Mouse (Mus musculus): ENCODE results near the gene Lrsam1.

Lrsam1 gene

GRCm38 (mm10) chr2:32926330-32927075, 34.9 kb downstream of the Lrsam1 start:
- no peak for DNase-seq (ENCODE audit: low spot score)

- DNase-seq (ENCODE audit: low spot score), result no peak
Observed at GRCm38 (mm10) chr2:32924306-32924844, 37.0 kb downstream of the Lrsam1 start.

- no peak for DNase-seq (ENCODE audit: low spot score)
Observed at GRCm38 (mm10) chr2:32923551-32924250, 37.7 kb downstream of the Lrsam1 start.

DNA sequence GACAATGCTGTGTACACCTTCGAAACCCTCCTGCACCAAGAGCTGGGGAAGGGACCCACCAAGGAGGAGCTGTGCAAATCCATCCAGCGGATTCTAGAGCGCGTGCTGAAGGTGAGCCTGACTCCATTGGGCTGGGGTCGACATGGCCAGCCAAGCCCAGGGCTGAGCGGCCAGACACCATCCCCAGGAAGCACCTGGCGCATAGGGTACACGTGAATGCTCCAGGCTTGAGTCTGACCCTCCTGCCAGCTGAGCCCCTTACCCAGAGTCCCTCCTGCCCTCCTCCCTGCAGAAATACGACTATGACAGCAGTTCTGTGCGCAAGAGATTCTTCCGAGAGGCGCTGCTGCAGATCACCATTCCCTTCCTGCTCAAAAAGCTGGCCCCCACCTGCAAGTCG, 38.9 kb downstream of the Lrsam1 start:
- no peak for DNase-seq (ENCODE audit: low spot score)

DNA sequence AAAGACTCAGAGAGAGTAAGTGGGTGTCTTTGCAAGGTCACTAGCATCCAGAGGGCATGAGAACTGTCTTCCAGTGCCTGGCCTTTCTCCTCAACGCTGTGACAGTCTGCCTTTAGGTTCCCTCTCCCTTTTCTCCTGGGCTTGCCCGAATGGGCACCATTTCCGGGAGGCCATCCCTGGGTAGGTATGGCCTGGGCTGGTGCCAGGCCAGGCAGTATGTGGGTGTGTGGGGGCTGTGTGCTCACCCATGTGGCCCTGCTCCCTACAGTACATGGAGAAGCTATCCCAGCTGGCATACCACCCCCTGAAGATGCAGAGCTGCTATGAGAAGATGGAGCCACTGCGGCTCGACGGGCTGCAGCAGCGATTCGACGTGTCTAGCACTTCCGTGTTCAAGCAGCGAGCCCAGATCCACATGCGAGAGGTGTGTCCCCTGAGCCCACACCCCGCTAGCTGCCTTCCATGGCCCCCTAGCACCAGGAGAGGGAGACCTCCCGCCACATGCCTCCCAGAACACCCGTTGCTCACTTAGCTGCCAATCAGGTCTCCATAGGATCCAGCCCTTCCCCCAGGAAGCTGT, 39.5 kb downstream of the Lrsam1 start:
- no peak for DNase-seq (ENCODE audit: low spot score)

DNA sequence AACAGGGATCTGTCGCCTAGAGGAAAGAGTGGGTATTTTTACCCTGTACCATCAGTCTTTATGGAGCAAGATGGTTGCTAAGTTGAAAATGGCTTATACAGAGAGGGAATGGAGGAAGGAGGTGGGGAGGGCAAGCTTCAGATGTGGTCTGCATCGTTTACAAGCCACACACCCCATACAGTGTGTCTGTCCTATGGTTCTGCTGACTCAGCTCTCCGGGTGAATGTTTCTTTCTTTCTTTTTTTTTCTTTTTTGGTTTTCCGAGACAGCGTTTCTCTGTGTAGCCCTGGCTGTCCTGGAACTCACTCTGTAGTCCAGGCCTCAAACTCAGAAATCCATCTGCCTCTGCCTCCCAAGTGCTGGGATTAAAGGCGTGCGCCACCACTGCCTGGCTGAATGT, 40.2 kb downstream of the Lrsam1 start:
- no peak for DNase-seq (ENCODE audit: low spot score)

GRCm38 (mm10) chr2:32918391-32918790, 43.0 kb downstream of the Lrsam1 start:
- DNase-seq (ENCODE audit: low spot score), result no peak

GRCm38 (mm10) chr2:32917526-32917925, 43.9 kb downstream of the Lrsam1 start:
- DNase-seq (ENCODE audit: low spot score), result no peak

DNA sequence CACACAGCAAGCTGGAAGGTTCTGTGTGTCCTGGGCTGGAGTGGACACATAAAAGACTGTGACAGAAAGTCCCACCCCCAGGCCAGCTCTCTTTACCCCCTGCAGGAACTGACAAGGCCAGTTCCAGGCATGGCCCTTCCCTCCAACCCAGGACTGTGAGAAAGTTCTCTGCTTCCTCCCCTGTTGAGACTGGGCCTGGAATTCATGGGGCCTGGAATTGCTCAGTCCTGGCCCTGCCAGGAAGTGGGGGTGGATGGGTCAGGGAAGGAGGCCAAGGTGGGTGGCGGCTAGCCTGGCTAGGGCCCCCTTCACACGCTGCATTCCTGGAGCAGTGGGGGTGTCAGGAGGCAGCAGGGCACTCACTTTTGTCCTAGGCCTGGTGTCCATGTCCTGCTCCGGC, 46.5 kb downstream of the Lrsam1 start:
- peak; percentile 67 for DNase-seq (ENCODE audit: low spot score)

GRCm38 (mm10) chr2:32914362-32914761, 47.1 kb downstream of the Lrsam1 start:
- DNase-seq (ENCODE audit: low spot score), result peak; percentile 40

GRCm38 (mm10) chr2:32912210-32912804, 49.1 kb downstream of the Lrsam1 start:
- DNase-seq (ENCODE audit: low spot score), result peak; percentile 86

DNA sequence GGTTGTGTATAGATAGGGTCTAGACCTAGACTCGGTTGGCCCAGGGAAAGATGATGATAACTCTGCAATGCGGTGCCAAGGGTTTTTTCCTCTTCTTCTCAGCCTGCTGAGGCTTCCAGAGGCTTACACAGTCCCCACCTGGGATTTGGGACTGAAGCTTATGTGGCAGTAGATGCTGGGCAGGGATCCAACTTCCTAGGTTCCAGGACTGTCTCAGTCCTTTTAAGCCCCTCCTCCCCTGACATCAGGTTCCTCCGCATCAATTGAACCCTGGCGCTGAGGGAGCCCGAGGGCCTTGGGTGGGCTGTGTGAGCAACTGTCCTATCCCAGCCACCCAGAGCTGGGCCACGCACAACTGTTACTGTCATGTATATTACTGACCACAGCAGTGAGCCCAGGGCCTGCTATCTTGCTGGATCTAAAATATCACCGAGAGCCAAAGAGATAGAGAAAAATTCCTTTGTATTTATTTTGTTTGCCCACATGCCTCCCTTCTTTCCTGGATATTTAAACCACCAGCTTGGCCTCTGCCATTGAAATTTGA, 49.7 kb downstream of the Lrsam1 start:
- DNase-seq (ENCODE audit: low spot score), result no peak

GRCm38 (mm10) chr2:32908796-32909195, 52.6 kb downstream of the Lrsam1 start:
- no peak for DNase-seq (ENCODE audit: low spot score)

GRCm38 (mm10) chr2:32908272-32908671, 53.1 kb downstream of the Lrsam1 start:
- no peak for DNase-seq (ENCODE audit: low spot score)

DNA sequence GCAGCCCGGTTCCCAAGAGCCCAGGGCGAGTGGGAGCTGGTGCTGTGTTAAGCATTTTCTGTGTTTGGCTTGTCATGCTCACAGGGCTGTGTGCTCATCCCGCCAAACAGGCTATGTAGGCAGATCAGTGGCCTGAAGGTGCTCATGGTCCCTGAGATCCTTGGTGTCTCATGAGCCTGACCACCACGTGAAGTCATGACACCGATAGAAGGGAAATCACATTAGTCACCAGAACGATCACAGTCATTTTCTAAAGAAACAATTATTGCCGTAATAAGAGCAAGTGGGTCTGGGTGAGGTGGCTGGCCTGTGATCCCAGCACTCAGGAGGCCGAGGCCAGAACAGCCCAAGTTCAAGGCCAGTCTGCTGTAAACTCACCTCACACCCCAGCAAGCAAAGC, 54.0 kb downstream of the Lrsam1 start:
- DNase-seq (ENCODE audit: low spot score), result no peak

DNA sequence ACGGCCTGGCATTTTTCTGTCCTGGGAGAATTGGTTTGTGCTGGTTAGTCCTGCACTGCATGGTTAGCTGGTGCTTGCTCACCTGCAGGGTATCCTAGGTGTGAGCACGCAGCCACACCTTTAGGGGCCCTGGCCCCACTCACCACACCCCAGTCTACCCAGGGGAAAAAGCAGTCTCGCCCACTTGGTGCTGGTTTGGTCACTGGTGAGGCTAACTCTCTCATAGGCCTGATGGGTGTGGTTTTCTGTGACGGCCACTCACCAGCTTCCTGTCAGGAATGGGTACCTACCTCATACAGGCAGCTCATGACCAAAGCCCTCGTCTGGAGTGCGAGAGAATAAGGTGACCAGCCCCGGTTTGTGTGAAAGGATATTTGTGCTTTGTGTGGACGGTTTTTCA, 56.1 kb downstream of the Lrsam1 start:
- no peak for DNase-seq (ENCODE audit: low spot score)

DNA sequence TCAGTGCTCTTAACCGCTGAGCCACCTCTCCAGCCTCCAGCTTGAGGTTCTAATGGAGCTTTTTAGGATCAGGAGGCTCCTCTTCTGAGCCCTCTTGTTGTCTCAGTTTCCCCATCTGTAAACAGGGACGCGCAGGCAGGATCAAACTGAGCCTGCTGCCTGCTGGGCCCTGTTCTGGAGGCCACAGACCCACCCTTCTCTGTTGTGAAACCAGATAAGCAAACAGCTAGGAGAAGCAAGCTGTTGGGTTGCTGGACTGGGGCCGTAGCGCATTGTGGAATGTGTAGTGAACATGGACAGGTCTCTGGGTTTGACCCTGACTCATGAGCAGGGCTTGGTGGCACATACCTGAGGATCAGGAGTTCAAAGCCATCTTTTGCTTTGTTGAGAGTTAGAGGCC, 56.8 kb downstream of the Lrsam1 start:
- DNase-seq (ENCODE audit: low spot score), result no peak

GRCm38 (mm10) chr2:32903470-32903869, 57.9 kb downstream of the Lrsam1 start:
- DNase-seq (ENCODE audit: low spot score), result no peak

DNA sequence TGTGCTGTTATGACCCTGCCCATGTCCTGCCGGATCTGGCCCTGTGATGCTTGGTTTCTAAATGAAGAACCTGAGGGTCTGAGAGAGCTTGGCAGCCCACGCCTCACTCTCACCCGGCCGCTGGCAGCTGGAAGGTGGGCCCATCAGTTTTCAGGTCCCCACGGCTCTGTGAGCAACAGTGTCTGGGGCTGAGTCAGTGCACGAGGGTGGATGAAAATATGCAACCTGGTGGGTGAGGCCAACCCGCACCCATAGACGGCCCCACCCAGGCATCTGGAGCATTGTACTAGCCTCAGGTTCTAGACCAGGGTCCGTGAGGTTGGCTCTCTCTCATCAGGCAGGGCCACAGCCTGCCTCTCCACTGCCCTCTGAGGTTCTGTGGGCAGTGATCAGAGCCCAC, 59.3 kb downstream of the Lrsam1 start:
- no peak for DNase-seq (ENCODE audit: low spot score)

DNA sequence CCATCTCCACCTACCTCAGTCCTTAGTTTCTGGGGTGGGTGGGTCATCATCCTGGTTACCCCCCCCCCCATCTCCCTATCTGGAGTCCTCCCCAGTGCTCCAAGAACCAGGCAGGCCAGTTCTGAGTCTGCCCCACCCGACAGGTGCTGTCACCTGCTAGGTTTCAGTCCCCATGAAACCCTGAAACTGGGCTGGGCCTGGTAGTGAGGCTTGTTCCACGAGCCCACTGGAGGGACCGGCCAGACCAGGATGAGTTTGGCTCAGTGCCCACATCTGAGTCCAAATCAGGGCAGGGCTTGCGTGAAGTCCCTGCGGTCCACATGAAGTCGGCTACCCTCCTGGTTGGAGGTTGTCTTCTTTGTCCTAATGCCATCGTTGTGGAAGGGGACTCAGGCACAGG, 62.4 kb downstream of the Lrsam1 start:
- no peak for DNase-seq (ENCODE audit: low spot score)

GRCm38 (mm10) chr2:32896507-32897147, 64.8 kb downstream of the Lrsam1 start:
- no peak for DNase-seq (ENCODE audit: low spot score)

DNA sequence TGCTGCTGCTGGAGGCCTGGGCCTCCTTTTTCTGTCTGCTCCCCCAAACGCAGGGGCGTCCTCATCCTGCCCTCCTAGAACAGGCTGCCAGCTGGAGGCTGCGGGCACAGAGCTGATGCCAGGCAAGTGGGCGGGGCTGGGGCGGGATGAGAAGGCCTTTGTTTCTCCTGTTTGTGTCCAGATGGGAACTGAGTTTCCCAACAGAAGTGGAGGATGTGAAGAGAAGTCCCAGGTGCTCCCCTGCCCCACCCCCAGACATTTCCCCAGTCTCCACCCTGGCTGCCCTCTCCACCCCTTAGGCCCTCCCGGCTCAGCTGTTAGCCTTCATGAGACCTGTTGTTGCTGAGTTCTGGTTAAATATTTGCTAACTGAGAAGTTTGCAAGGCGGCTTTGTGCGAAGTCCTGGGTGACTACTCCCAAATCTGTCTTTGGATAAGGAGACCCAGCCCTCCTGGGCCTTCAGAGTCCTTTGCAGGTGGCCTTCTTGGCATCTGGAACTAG, 65.8 kb downstream of the Lrsam1 start:
- DNase-seq (ENCODE audit: low spot score), result no peak
